In the genomic region with DNA sequence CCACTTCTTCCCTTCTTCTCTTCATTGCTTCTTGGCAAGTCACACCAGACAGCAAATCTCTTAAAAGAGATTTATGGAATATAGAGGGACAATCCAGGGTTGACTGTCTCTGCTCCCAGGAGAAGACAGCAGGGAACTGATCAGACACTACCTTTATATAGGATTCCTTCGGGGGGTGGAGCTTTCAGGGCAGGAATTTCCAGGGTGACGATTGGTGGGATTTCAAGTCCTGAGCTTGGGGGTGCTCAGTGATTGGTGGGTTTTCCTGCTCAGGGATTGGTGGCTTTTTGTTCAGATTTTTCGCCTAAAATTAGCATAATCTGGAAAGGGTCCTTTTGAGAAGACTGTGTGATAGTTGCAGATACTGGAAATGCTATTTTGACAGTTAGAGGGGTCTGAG, we compare ENCODE assay signal across 15 mouse cellular contexts. TPM values are rescaled to one million over a fixed set of nuclear protein-coding genes. Genes with fewer than 3 reads are reported as not detected.
A peak's percentile ranks its signal among the peaks of the same experiment; 100 is the strongest.
DNase-seq lines count a peak whose midpoint lies in the region; ATAC-seq and TF ChIP-seq lines count a peak whose summit lies in the region.
"Had no signal": no experiment of that assay in that cellular context is flagged by ENCODE, and none has a peak within 500 bp of the region (broad histone marks: within the 10 kb centered on the region; RNA-seq: fewer than 3 reads in every experiment).

No protein-coding gene starts in this region.

- no peak overlapping the region for H3K9ac ChIP-seq in midbrain, postnatal 0 days (replicated peaks; ENCODE audit: low read length, poor library complexity, severe bottlenecking)
- H3K9ac ChIP-seq in midbrain, embryonic 15.5 days: no peak overlapping the region
- no peak overlapping the region for H3K9ac ChIP-seq in ES-E14 (ENCODE audit: insufficient read depth, low read depth, low read length, poor library complexity, severe bottlenecking)
- H3K9ac ChIP-seq: embryonic facial prominence, embryonic 12.5 days; embryonic facial prominence, embryonic 15.5 days; forebrain, embryonic 15.5 days; hindbrain, embryonic 12.5 days; hindbrain, embryonic 15.5 days had no signal

- 69% methylated on average over 3 of the region's 3 CpGs for WGBS in midbrain, postnatal 0 days
- WGBS in midbrain, embryonic 15.5 days: 68% methylated on average over 3 of the region's 3 CpGs

- no peak overlapping the region for H3K27ac ChIP-seq in midbrain, postnatal 0 days (ENCODE audit: low read depth, low read length)
- H3K27ac ChIP-seq in midbrain, embryonic 15.5 days: no peak overlapping the region
- H3K27ac ChIP-seq in ES-E14 (ENCODE audit: insufficient read depth, low read depth, low read length, poor library complexity, severe bottlenecking): no peak overlapping the region
- H3K27ac ChIP-seq: embryonic facial prominence, embryonic 12.5 days; embryonic facial prominence, embryonic 15.5 days; forebrain, embryonic 15.5 days; heart, adult 2 months; hindbrain, embryonic 12.5 days; hindbrain, embryonic 15.5 days had no signal

- ATAC-seq in midbrain, postnatal 0 days (ENCODE audit: low FRiP score): no peak
- no peak for ATAC-seq in midbrain, embryonic 15.5 days (replicated peaks)
- ATAC-seq: intestine, postnatal 0 days had no signal

- in situ Hi-C loops in ES-E14 (cut with MboI; ENCODE audit: low sequenced_read_pairs in 2 of 2, unreplicated experiment in 2 of 2): no loop called here

- H3K4me3 ChIP-seq in midbrain, postnatal 0 days (ENCODE audit: low read depth, low read length): no peak overlapping the region
- H3K4me3 ChIP-seq in midbrain, embryonic 15.5 days: no peak overlapping the region
- no peak overlapping the region for H3K4me3 ChIP-seq in ES-E14 (ENCODE audit: insufficient read depth in 1 of 2, low read depth in 1 of 2, low read length in 2 of 2, poor library complexity in 1 of 2, severe bottlenecking in 1 of 2)
- H3K4me3 ChIP-seq: embryonic facial prominence, embryonic 12.5 days; embryonic facial prominence, embryonic 15.5 days; forebrain, embryonic 15.5 days; heart, adult 2 months; hindbrain, embryonic 12.5 days; hindbrain, embryonic 15.5 days had no signal

- H3K36me3 ChIP-seq in midbrain, postnatal 0 days (ENCODE audit: insufficient read depth, low read length): no peaks in the 10 kb centered on the region
- no peaks in the 10 kb centered on the region for H3K36me3 ChIP-seq in midbrain, embryonic 15.5 days (replicated peaks)
- no peaks in the 10 kb centered on the region for H3K36me3 ChIP-seq in ES-E14 (ENCODE audit: control insufficient read depth, insufficient read depth, low read length, poor library complexity, severe bottlenecking)
- H3K36me3 ChIP-seq: embryonic facial prominence, embryonic 12.5 days; embryonic facial prominence, embryonic 15.5 days; forebrain, embryonic 15.5 days; G1E; hindbrain, embryonic 12.5 days; hindbrain, embryonic 15.5 days had no signal

- no peak for TF ChIP-seq CTCF in midbrain, postnatal 0 days (IDR thresholded peaks at IDR 0.05)

- no peaks in the 10 kb centered on the region for H3K9me3 ChIP-seq in midbrain, postnatal 0 days (ENCODE audit: low read length)
- H3K9me3 ChIP-seq in midbrain, embryonic 15.5 days: no peaks in the 10 kb centered on the region
- no peaks in the 10 kb centered on the region for H3K9me3 ChIP-seq in ES-E14 (ENCODE audit: control insufficient read depth, insufficient read depth, low read depth, low read length)
- H3K9me3 ChIP-seq: embryonic facial prominence, embryonic 12.5 days; embryonic facial prominence, embryonic 15.5 days; forebrain, embryonic 15.5 days; G1E; hindbrain, embryonic 12.5 days; hindbrain, embryonic 15.5 days had no signal

- H3K4me2 ChIP-seq in midbrain, postnatal 0 days (ENCODE audit: low read depth, low read length, poor library complexity, severe bottlenecking): no peak overlapping the region
- no peak overlapping the region for H3K4me2 ChIP-seq in midbrain, embryonic 15.5 days
- H3K4me2 ChIP-seq: embryonic facial prominence, embryonic 12.5 days; embryonic facial prominence, embryonic 15.5 days; forebrain, embryonic 15.5 days; heart, embryonic 11.5 days; hindbrain, embryonic 12.5 days; hindbrain, embryonic 15.5 days had no signal

- DNase-seq in midbrain, postnatal 0 days (ENCODE audit: low spot score): peak; percentile 17
- peak; percentile 19 for DNase-seq in ES-E14 (ENCODE audit: low read depth, low spot score)
- peak; percentile 60 for DNase-seq in R1 (ENCODE audit: low read depth, low spot score)
- DNase-seq in adrenal gland, postnatal 25 days: no peak
- no peak for DNase-seq in liver

- H3K4me1 ChIP-seq in midbrain, postnatal 0 days (ENCODE audit: insufficient read depth, low read length): no peaks in the 10 kb centered on the region
- no peaks in the 10 kb centered on the region for H3K4me1 ChIP-seq in midbrain, embryonic 15.5 days
- no peaks in the 10 kb centered on the region for H3K4me1 ChIP-seq in ES-E14 (ENCODE audit: control insufficient read depth in 2 of 2, insufficient read depth in 2 of 2, low read length in 2 of 2, poor library complexity in 1 of 2)
- H3K4me1 ChIP-seq: embryonic facial prominence, embryonic 12.5 days; embryonic facial prominence, embryonic 15.5 days; forebrain, embryonic 15.5 days; hindbrain, embryonic 12.5 days; hindbrain, embryonic 15.5 days had no signal

- H3K27me3 ChIP-seq in midbrain, postnatal 0 days (ENCODE audit: insufficient read depth, low read length): no peaks in the 10 kb centered on the region
- no peaks in the 10 kb centered on the region for H3K27me3 ChIP-seq in midbrain, embryonic 15.5 days (replicated peaks)
- H3K27me3 ChIP-seq: embryonic facial prominence, embryonic 12.5 days; forebrain, embryonic 15.5 days; hindbrain, embryonic 12.5 days; hindbrain, embryonic 15.5 days had no signal

TF ChIP-seq in ES-E14, 5 proteins besides CTCF, POLR2A, EP300 and RAD21:
- TF ChIP-seq CHD2 (IDR thresholded peaks at IDR 0.05; ENCODE audit: low read depth, low read length): no peak; the same call in 1 of the 2 replicates
- TF ChIP-seq ZC3H11A (IDR thresholded peaks at IDR 0.05; ENCODE audit: borderline replicate concordance, low read depth, low read length): no peak
- TF ChIP-seq HCFC1 (IDR thresholded peaks at IDR 0.05; ENCODE audit: borderline replicate concordance, insufficient read depth, low read length): no peak
- TF ChIP-seq MAFK (IDR thresholded peaks at IDR 0.05; ENCODE audit: insufficient read depth, low read depth, low read length): no peak
- TF ChIP-seq ZNF384 (IDR thresholded peaks at IDR 0.05; ENCODE audit: low read depth, low read length): no peak

RNA-seq across cellular contexts. Expression of gene Snrpd3, which starts 30.2 kb away (rescaled TPM):
- 17.2 and 20.4 TPM in 2 replicates for total RNA-seq in midbrain, postnatal 0 days (2014; rRNA removed)
- 137 and 143 TPM in 2 replicates for polyA plus RNA-seq in midbrain, postnatal 0 days (2015; fragmentation: Nextera tagmentation; extraction: Ambion mirVana)
- 122 and 127 TPM in 2 replicates for polyA plus RNA-seq in midbrain, embryonic 15.5 days (2015; fragmentation: Nextera tagmentation; extraction: Ambion mirVana)
- total RNA-seq in ES-E14 (2012; rRNA removed): 86.5 and 124 TPM in 2 replicates
- total RNA-seq in adrenal gland, postnatal 25 days (2021): 82.5 and 104 TPM in 2 replicates

RNA-seq across cellular contexts. Expression of gene Gucd1, which starts 30.6 kb away (rescaled TPM):
- 41.2 and 48.0 TPM in 2 replicates for total RNA-seq in midbrain, postnatal 0 days (2014; rRNA removed)
- polyA plus RNA-seq in midbrain, postnatal 0 days (2015; fragmentation: Nextera tagmentation; extraction: Ambion mirVana): 12.6 and 14.4 TPM in 2 replicates
- 22.3 and 24.4 TPM in 2 replicates for polyA plus RNA-seq in midbrain, embryonic 15.5 days (2015; fragmentation: Nextera tagmentation; extraction: Ambion mirVana)
- 11.5 and 15.6 TPM in 2 replicates for total RNA-seq in ES-E14 (2012; rRNA removed)
- total RNA-seq in adrenal gland, postnatal 25 days (2021): 28.8 and 32.0 TPM in 2 replicates

Comparison
In these comparisons a context has a peak if more than half of its experiments do, and no peak if none do; other contexts are left out.
1. DNase-seq: peak in midbrain, postnatal 0 days (single experiment), ES-E14 (single experiment) and R1 (single experiment); none in adrenal gland, postnatal 25 days (single experiment) and liver (single experiment).